In the genomic region with DNA sequence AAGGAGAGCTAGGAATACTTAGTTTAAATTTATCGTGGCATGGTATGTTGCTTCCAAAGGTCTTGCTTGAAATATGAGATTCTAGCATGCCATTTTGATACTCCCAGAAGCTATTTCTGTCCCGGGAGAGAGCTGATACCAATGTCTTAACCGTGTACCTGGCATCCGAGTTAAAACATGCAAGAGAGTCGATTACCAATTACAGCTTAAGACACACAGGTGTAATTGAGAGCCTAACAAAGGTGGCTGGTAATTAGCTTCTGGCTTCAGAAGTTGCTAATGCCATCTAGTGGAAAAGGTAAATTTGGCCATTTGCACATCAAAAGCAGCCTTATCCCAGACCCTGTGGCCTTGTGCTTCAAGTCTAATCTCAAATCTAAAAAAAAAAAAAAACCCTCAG, we compare ENCODE assay signal across 9 mouse cellular contexts.
DNase-seq lines count a peak whose midpoint lies in the region; ATAC-seq and TF ChIP-seq lines count a peak whose summit lies in the region.
"Had no signal": no experiment of that assay in that cellular context is flagged by ENCODE, and none has a peak within 500 bp of the region (broad histone marks: within the 10 kb centered on the region; RNA-seq: fewer than 3 reads in every experiment).

No protein-coding gene starts in this region.

- no peak overlapping the region for H3K27ac ChIP-seq in cerebellum, adult 2 months (ENCODE audit: insufficient read depth, low read length)
- H3K27ac ChIP-seq in heart, embryonic 16.5 days (ENCODE audit: low read length): no peak overlapping the region
- no peak overlapping the region for H3K27ac ChIP-seq in heart, embryonic 10.5 days
- no peak overlapping the region for H3K27ac ChIP-seq in liver, postnatal 0 days (ENCODE audit: low read depth)
- no peak overlapping the region for H3K27ac ChIP-seq in liver, embryonic 11.5 days (ENCODE audit: low read depth, low read length)
- H3K27ac ChIP-seq in forebrain, embryonic 16.5 days (ENCODE audit: low read length): no peak overlapping the region

- WGBS in cerebellum, adult 2 months: 50% methylated on average over 5 of the region's 5 CpGs
- WGBS in heart, embryonic 16.5 days: 17% methylated on average over 5 of the region's 5 CpGs
- WGBS in heart, embryonic 10.5 days: 30% methylated on average over 5 of the region's 5 CpGs
- WGBS in liver, postnatal 0 days (ENCODE audit: insufficient replicate concordance): 34% methylated on average over 5 of the region's 5 CpGs
- 40% methylated on average over 5 of the region's 5 CpGs for WGBS in liver, embryonic 11.5 days
- 29% methylated on average over 5 of the region's 5 CpGs for WGBS in forebrain, embryonic 16.5 days

- no peaks in the 10 kb centered on the region for H3K36me3 ChIP-seq in heart, embryonic 16.5 days (ENCODE audit: control insufficient read depth, insufficient read depth)
- H3K36me3 ChIP-seq in heart, embryonic 10.5 days: no peaks in the 10 kb centered on the region
- no peaks in the 10 kb centered on the region for H3K36me3 ChIP-seq in liver, postnatal 0 days (replicated peaks; ENCODE audit: insufficient read depth, low read length)
- H3K36me3 ChIP-seq in liver, embryonic 11.5 days (ENCODE audit: control insufficient read depth, insufficient read depth, low read length): no peaks in the 10 kb centered on the region
- no peaks in the 10 kb centered on the region for H3K36me3 ChIP-seq in forebrain, embryonic 16.5 days (ENCODE audit: control insufficient read depth, insufficient read depth)

- no peak for ATAC-seq in heart, embryonic 16.5 days (replicated peaks; ENCODE audit: extremely low read depth, insufficient read depth, low FRiP score)
- ATAC-seq in liver, postnatal 0 days: no peak
- no peak for ATAC-seq in liver, embryonic 11.5 days (replicated peaks; ENCODE audit: low FRiP score)
- ATAC-seq in forebrain, embryonic 16.5 days: no peak

- H3K27me3 ChIP-seq in cerebellum, adult 2 months (ENCODE audit: control insufficient read depth, insufficient read depth, low read length): no peaks in the 10 kb centered on the region
- no peaks in the 10 kb centered on the region for H3K27me3 ChIP-seq in heart, embryonic 16.5 days (ENCODE audit: control insufficient read depth, insufficient read depth, low read length)
- no peaks in the 10 kb centered on the region for H3K27me3 ChIP-seq in heart, embryonic 10.5 days (ENCODE audit: insufficient read depth, poor library complexity, severe bottlenecking)
- H3K27me3 ChIP-seq in liver, postnatal 0 days (ENCODE audit: insufficient read depth, low read length): no peaks in the 10 kb centered on the region
- H3K27me3 ChIP-seq in liver, embryonic 11.5 days (replicated peaks; ENCODE audit: control insufficient read depth, insufficient read depth, low read length): no peaks in the 10 kb centered on the region
- no peaks in the 10 kb centered on the region for H3K27me3 ChIP-seq in forebrain, embryonic 16.5 days (replicated peaks; ENCODE audit: control insufficient read depth, insufficient read depth, low read length)

- TF ChIP-seq POLR2A in cerebellum, adult 2 months (IDR thresholded peaks at IDR 0.05; ENCODE audit: borderline replicate concordance, insufficient read depth, low read length): no peak

- no peak for TF ChIP-seq EP300 in liver, postnatal 0 days (IDR thresholded peaks at IDR 0.05; ENCODE audit: low read depth)

- DNase-seq in cerebellum, adult 2 months: no peak
- no peak for DNase-seq in cerebellum, postnatal 36 days
- DNase-seq in heart, embryonic 10.5 days (ENCODE audit: low spot score): no peak
- no peak for DNase-seq in liver, postnatal 0 days
- DNase-seq in liver, embryonic 11.5 days (ENCODE audit: low spot score): no peak
- no peak for DNase-seq in embryo, embryonic 10.5 days (ENCODE audit: low spot score)
- DNase-seq: lung, adult 18-20 months had no signal

- no peak overlapping the region for H3K4me3 ChIP-seq in cerebellum, adult 2 months (replicated peaks; ENCODE audit: insufficient read depth, low read depth, low read length)
- peak overlapping the region; percentile 17; the same call in 1 of the 2 replicates for H3K4me3 ChIP-seq in heart, embryonic 16.5 days (ENCODE audit: low read length)
- no peak overlapping the region for H3K4me3 ChIP-seq in heart, embryonic 10.5 days
- no peak overlapping the region for H3K4me3 ChIP-seq in liver, postnatal 0 days (ENCODE audit: low read depth, low read length)
- H3K4me3 ChIP-seq in liver, embryonic 11.5 days (ENCODE audit: low read depth, low read length): no peak overlapping the region
- no peak overlapping the region; the same call in 1 of the 2 replicates for H3K4me3 ChIP-seq in forebrain, embryonic 16.5 days (replicated peaks; ENCODE audit: low read length)

- no peaks in the 10 kb centered on the region for H3K4me1 ChIP-seq in cerebellum, adult 2 months (ENCODE audit: control insufficient read depth, insufficient read depth, low read length)
- peaks cover 3% of the 10 kb centered on the region; the same call in 1 of the 2 replicates for H3K4me1 ChIP-seq in heart, embryonic 16.5 days (ENCODE audit: control insufficient read depth, insufficient read depth, low read length)
- H3K4me1 ChIP-seq in heart, embryonic 10.5 days: peaks cover 11% of the 10 kb centered on the region; the same call in 1 of the 2 replicates
- no peaks in the 10 kb centered on the region for H3K4me1 ChIP-seq in liver, postnatal 0 days (ENCODE audit: insufficient read depth)
- no peaks in the 10 kb centered on the region for H3K4me1 ChIP-seq in liver, embryonic 11.5 days (replicated peaks; ENCODE audit: control insufficient read depth, insufficient read depth, low read length)
- peaks cover 9% of the 10 kb centered on the region for H3K4me1 ChIP-seq in forebrain, embryonic 16.5 days (replicated peaks; ENCODE audit: control insufficient read depth, insufficient read depth, low read length)

- peak overlapping the region; percentile 42 for H3K4me2 ChIP-seq in heart, embryonic 16.5 days (ENCODE audit: low read depth, low read length)
- no peak overlapping the region for H3K4me2 ChIP-seq in liver, postnatal 0 days (ENCODE audit: low read depth, low read length)
- H3K4me2 ChIP-seq in liver, embryonic 11.5 days: no peak overlapping the region
- peak overlapping the region; percentile 49 for H3K4me2 ChIP-seq in forebrain, embryonic 16.5 days (ENCODE audit: low read length)

- no peaks in the 10 kb centered on the region for H3K9me3 ChIP-seq in heart, embryonic 16.5 days (replicated peaks; ENCODE audit: control insufficient read depth, low read length)
- no peaks in the 10 kb centered on the region for H3K9me3 ChIP-seq in heart, embryonic 10.5 days
- H3K9me3 ChIP-seq in liver, postnatal 0 days (ENCODE audit: low read length): no peaks in the 10 kb centered on the region
- H3K9me3 ChIP-seq in liver, embryonic 11.5 days (ENCODE audit: control insufficient read depth, low read length): no peaks in the 10 kb centered on the region
- H3K9me3 ChIP-seq in forebrain, embryonic 16.5 days (ENCODE audit: control insufficient read depth, low read length): no peaks in the 10 kb centered on the region

- H3K9ac ChIP-seq in heart, embryonic 16.5 days (ENCODE audit: low read length): no peak overlapping the region
- no peak overlapping the region for H3K9ac ChIP-seq in liver, postnatal 0 days (replicated peaks)
- H3K9ac ChIP-seq in liver, embryonic 11.5 days (ENCODE audit: low read depth, low read length): no peak overlapping the region
- H3K9ac ChIP-seq in forebrain, embryonic 16.5 days (replicated peaks; ENCODE audit: low read depth, low read length): no peak overlapping the region

- peak; percentile 24; the same call in 1 of the 2 replicates for TF ChIP-seq CTCF in cerebellum, adult 2 months (IDR thresholded peaks at IDR 0.05; ENCODE audit: borderline replicate concordance, insufficient read depth, low read depth, low read length)
- peak; percentile 43 for TF ChIP-seq CTCF in liver, postnatal 0 days (IDR thresholded peaks at IDR 0.05; ENCODE audit: low read depth)

Comparison
In these comparisons a context has a peak if more than half of its experiments do, and no peak if none do; other contexts are left out.
1. H3K4me2 ChIP-seq: peak in heart, embryonic 16.5 days (single experiment) and forebrain, embryonic 16.5 days (single experiment); none in liver, postnatal 0 days (single experiment) and liver, embryonic 11.5 days (single experiment).